Mouse (Mus musculus) urinary bladder, postnatal 10 days (tissue): Measurements from ENCODE around the gene Gm6169.
"Not testable (repeated sequence)": the region's sequence is repeated elsewhere in the genome, so short reads cannot be mapped to it uniquely, and the experiment has no call there.

Experiments
- DNase-seq: peaks from one replicate; pipeline ENCODE4 v3.0.0; 2022; ENCODE audit warnings: low spot score

Gene Gm6169

DNA sequence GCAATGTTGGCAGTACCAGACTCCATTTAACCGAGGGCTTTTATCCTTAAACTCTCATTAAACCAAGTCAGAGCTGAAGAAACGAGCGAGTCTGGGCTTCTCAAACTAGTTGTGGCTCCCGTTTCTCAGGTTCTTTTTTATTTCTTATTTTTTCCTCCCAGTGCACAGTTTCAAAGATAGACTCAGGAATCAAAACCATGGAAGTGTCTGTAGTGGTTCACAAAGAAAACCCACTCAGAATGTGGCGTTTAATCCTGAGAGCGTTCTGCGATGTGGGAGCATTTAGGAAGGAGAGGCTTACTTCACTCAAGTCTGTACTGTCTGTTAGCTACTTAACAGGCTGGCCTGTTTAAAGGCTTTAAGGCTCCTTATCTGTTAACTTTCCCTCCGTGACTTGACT, 30.9 kb downstream of the Gm6169 start:
- no peak for DNase-seq

GRCm38 (mm10) chr13:97067691-97068090, 31.3 kb downstream of the Gm6169 start:
- DNase-seq = no peak

DNA sequence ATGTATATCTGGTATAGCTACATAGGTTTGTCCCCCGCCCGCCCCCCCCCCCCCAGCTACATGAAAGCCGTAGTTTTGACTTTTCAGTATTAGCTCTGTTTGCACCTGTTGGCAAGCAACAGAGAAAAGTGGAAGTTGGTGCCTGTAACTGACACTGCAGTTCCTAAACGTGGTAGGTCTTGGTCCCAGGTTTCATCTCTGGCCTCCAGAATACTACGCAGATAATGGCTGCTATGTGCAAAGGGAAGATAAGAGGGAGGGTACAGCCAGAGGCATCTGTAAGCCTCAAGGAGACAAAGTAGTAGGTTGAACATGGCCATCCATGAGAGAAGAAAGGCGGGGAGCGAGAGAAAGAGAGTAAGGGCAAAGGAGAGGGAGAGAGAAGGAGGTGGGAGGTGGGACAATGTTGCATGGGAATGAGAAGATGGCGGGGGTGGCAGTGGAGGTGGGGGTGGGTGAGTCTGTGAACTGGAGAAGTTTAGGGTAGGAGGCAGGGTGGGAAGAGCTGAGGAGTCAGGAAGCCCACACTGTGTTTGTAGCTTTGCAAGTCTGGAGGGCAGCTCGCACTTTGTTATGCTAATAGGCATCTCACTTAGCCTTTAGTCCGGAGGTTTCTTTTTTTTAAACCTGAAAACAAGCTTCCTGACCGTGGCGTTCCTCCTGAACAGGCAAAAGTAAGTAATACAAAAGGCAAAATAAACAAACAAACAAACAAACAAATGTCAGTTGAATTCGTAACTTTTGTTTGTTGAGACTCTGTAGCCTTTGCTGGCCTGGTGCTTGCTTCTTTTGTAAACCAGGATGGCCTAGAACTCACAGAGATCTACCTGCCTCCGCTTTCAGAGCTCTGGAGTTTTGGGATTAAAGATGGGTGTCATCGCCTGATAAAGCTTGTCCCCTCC, 32.1 kb downstream of the Gm6169 start, which contains the start of gene Fam169a:
Gene Fam169a (plus strand): TSS at position 638 of the 902 bp plus-strand sequence.
- no peak for DNase-seq

- DNase-seq = not testable (repeated sequence)
These were observed 34.0 kb downstream of the Gm6169 start for GRCm38 (mm10) chr13:97064844-97065621.

GRCm38 (mm10) chr13:97064413-97064812, 34.6 kb downstream of the Gm6169 start:
- no peak for DNase-seq

- no peak for DNase-seq
These were observed 35.6 kb downstream of the Gm6169 start for GRCm38 (mm10) chr13:97063431-97063830.

DNA sequence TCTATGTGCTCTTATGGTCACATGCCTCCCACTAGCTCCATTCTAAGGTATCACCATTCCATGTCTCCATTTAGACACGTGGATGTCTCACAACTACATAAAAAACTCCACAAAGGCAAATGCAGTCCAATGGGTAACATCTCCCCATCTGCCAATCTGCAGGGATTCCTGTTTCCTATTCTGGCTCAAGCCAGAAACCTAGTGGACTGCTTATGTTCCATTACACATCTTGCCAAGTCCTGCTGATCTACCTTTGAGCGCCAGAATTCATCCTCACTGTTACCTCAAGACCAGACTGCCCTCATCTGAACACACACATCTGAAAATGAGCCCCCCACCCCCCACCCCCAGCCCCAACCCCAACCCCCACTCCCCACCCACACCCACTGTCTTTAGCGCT, 36.9 kb downstream of the Gm6169 start:
- no peak for DNase-seq

GRCm38 (mm10) chr13:97060331-97060730, 38.7 kb downstream of the Gm6169 start:
- DNase-seq = no peak

DNA sequence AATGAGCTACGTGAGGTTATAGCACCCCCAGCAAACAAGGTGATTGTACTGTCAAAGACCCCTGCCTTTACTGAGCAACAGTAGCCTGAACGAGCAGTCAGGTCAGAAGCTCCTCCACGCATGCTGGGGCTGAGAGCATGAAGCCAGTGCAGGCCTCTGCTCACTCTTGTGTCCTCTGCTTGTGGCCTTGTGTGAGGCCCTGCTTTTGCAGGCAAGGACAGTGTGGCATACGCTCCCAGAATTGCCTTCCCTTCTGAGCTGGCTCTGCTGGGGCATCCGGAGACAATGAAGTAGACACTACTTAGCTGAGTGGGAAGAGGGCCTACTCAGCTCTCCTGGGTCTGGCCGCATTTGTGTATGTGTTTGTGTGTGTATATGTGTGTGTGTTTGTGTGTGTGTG, 39.3 kb downstream of the Gm6169 start:
- no peak for DNase-seq

DNA sequence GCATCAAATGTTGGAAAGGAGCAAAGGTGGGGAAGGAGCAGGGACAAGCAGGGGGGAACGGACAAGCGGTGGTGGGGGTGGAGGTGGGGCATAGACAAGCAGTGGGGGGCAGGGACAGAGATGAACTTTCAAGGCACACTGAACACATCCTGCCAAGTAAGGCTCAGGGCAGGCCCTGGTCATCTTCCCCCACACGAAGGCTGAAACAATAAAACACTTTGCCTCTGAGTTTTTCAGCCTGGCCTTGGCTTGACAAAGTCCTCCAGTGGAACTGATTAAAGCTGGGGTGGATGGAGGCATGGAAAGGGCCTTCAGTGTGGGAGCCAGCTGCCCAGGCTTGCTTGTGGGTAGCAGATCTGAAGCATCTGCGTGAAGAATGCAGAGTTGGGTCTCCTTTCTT, 41.2 kb downstream of the Gm6169 start:
- no peak for DNase-seq

DNA sequence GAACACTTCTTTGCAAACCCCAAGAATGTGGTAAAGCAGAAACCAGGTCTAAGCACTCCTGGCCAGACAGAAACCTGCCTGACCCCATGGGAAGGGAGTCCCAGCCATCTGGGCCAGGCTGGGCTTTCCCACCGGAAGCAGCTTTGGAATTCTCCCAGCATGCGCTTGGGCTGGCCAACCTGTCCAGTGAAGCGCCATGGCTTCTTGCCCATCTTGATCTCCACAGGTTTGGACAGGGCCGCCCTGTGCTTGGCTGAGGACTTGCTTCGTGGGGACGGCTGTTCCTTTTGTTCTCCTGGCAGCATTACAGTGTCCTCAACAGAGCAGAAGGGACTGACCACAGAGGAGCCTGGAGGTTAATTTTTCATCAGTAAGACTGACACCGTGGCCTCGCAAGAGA, 45.2 kb downstream of the Gm6169 start:
- DNase-seq = no peak

GRCm38 (mm10) chr13:97052667-97053066, 46.4 kb downstream of the Gm6169 start:
- peak; percentile 31 for DNase-seq

DNA sequence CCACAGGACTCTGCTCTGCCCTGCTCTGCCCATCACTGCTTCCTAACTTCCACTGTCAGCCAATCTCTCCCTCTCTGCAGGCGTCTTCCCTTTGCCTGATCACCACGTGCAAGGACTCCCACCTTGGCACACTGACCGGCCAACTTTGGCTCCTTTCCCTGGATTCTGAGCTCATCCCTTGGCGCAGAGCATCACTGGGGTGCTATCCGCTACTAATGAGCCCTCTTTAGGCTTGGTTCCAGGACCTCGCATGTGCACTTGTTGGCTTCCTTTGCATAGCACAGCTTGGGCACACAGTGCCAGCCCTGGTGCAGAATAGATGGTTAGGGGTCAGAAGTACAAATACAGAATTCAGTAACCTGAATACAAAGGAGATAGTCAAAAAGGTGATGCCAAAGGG, 47.9 kb downstream of the Gm6169 start:
- DNase-seq = no peak
